Mouse (Mus musculus): ENCODE measurements at regions not wholly inside any gene's neighbourhood (a gene's known extent, or its start where the extent isn't known, plus 50 kb on each side); places are given as distances from the start of the nearest gene placed in this dataset.

DNA sequence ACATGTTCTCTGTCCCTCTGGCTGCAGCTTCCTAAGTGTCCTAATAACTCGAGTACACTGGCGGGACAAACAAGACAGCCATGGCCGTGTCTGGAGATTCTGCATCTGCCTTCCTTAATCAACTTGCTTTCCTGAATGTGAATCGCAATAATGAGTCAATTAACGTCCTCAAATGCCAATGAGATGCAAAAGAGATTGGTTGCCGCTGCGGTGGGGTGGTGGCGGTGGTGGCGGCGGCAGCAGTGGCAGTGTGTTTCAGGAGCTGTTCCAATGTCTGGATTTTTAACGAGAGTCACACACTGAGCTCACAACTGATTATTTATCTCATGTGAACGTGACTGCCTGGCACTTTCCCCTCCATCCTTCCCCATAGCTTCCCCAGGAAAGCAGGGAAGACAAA lies 197.6 kb upstream of the Gk2 start:
- no peak overlapping the region for H3K9ac ChIP-seq
- H3K27me3 ChIP-seq, result no peaks in the 10 kb centered on the region
- no peak for ATAC-seq (ENCODE audit: low read depth)
- no peaks in the 10 kb centered on the region for H3K36me3 ChIP-seq
- WGBS, result 43% methylated on average over 12 of the region's 12 CpGs
- no peaks in the 10 kb centered on the region for H3K4me1 ChIP-seq (replicated peaks)
- H3K27ac ChIP-seq (replicated peaks), result no peak overlapping the region
- no peaks in the 10 kb centered on the region for H3K9me3 ChIP-seq
- no peak overlapping the region for H3K4me3 ChIP-seq
- H3K4me2 ChIP-seq, result peak overlapping the region; percentile 36

DNA sequence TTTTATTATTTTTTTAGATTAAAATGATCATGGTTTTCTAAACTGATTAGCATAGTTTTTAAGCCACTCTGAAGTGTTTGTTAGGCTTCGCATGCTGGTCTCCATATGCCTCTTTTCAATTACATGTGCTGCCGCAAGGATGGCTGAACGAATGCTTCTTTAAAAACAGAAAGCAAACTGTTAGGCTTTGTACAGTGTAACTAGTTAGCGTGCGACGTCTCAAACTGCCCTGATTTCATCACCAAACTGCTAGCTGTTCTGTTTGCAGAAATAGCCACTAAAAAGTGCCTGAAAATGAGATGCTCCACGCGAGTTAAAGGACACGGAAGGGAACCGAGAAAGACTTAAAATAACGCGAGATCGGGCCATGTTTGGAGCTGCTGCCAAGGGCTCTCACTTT lies 185.4 kb upstream of the Gk2 start:
- ATAC-seq (ENCODE audit: low read depth), result no peak
- H3K4me1 ChIP-seq (replicated peaks), result no peaks in the 10 kb centered on the region
- 89% methylated on average over 13 of the region's 13 CpGs for WGBS
- H3K4me3 ChIP-seq, result no peak overlapping the region
- no peaks in the 10 kb centered on the region for H3K27me3 ChIP-seq
- no peak overlapping the region for H3K9ac ChIP-seq
- H3K36me3 ChIP-seq, result no peaks in the 10 kb centered on the region
- no peaks in the 10 kb centered on the region for H3K9me3 ChIP-seq
- no peak overlapping the region for H3K4me2 ChIP-seq
- no peak overlapping the region for H3K27ac ChIP-seq (replicated peaks)

- H3K4me1 ChIP-seq (replicated peaks), result no peaks in the 10 kb centered on the region
- ATAC-seq (ENCODE audit: low read depth), result no peak
- H3K36me3 ChIP-seq, result no peaks in the 10 kb centered on the region
- H3K4me2 ChIP-seq, result no peak overlapping the region
- no peaks in the 10 kb centered on the region for H3K9me3 ChIP-seq
- no peaks in the 10 kb centered on the region for H3K27me3 ChIP-seq
- H3K27ac ChIP-seq (replicated peaks), result no peak overlapping the region
- H3K9ac ChIP-seq, result no peak overlapping the region
- H3K4me3 ChIP-seq, result no peak overlapping the region
- 95% methylated on average over 12 of the region's 12 CpGs for WGBS
Observed at GRCm38 (mm10) chr5:97641646-97642045, 184.8 kb upstream of the Gk2 start.

DNA sequence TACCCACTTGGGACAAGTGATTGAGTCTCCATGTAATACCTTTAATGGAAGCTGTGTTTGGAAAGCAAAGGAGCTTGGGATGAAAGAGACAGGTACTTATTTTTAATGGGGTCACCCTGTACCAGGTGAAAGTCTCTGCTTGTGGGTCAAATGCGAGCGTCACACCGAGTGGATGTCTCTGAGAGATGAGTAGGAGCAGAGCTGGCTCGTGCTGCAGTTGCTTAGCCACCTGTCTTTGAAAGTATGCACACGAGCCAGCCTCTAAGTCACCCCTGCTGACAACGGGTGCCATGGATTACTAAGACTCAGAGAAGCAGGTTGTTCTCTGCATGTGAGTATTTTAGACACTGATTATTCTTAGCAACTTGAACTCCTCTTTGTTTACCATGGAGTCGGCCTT lies 179.5 kb upstream of the Gk2 start:
- Histone ChIP-seq H3K36me3 (no peaks in the 10 kb centered on the region), H3K4me1 (replicated peaks) (no peaks in the 10 kb centered on the region), H3K4me3 (no peak overlapping the region), H3K9ac (no peak overlapping the region), H3K27me3 (no peaks in the 10 kb centered on the region), H3K9me3 (no peaks in the 10 kb centered on the region), H3K4me2 (no peak overlapping the region), H3K27ac (replicated peaks) (no peak overlapping the region)
- no peak for ATAC-seq (ENCODE audit: low read depth)
- WGBS, result 80% methylated on average over 7 of the region's 7 CpGs

GRCm38 (mm10) chr5:97633766-97634165 lies 176.9 kb upstream of the Gk2 start:
- 76% methylated on average over 6 of the region's 6 CpGs for WGBS
- no peak overlapping the region for H3K4me2 ChIP-seq
- H3K4me3 ChIP-seq, result no peak overlapping the region
- H3K9me3 ChIP-seq, result no peaks in the 10 kb centered on the region
- H3K27ac ChIP-seq (replicated peaks), result no peak overlapping the region
- no peak overlapping the region for H3K9ac ChIP-seq
- no peaks in the 10 kb centered on the region for H3K27me3 ChIP-seq
- no peak for ATAC-seq (ENCODE audit: low read depth)
- H3K36me3 ChIP-seq, result no peaks in the 10 kb centered on the region
- 0 out of 2 replicates have a peak, but pooled peaks cover 3% of the 10 kb centered on the region for H3K4me1 ChIP-seq (replicated peaks)

GRCm38 (mm10) chr5:97632791-97633190 lies 176.0 kb upstream of the Gk2 start:
- Histone ChIP-seq H3K9me3 (no peaks in the 10 kb centered on the region), H3K27ac (replicated peaks) (no peak overlapping the region), H3K9ac (no peak overlapping the region), H3K4me3 (no peak overlapping the region), H3K27me3 (no peaks in the 10 kb centered on the region), H3K4me2 (no peak overlapping the region), H3K4me1 (replicated peaks) (0 out of 2 replicates have a peak, but pooled peaks cover 5% of the 10 kb centered on the region), H3K36me3 (no peaks in the 10 kb centered on the region)
- no peak for ATAC-seq (ENCODE audit: low read depth)
- 89% methylated on average over 7 of the region's 7 CpGs for WGBS

DNA sequence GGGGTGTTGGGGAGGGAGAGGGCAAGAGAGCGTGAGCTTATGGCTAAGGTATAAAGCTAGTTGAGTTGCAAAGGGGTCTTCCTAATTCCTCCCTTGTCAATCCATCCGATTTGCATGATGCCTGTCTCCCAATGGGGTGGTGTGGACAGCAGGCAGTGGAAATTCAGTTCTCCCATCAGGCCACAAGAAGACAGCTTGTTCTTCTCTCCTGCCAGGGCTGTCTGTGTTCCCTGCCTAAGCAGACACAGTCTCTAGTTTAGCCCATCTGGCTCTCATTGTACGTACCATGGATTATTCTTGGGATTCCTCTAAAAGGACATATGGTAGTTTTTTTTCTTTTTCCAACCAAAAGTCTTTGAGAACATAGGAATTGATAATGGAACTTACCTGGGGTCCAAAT lies 168.4 kb upstream of the Gk2 start:
- Histone ChIP-seq H3K27me3 (no peaks in the 10 kb centered on the region), H3K4me3 (no peak overlapping the region), H3K27ac (replicated peaks) (no peak overlapping the region), H3K36me3 (no peaks in the 10 kb centered on the region), H3K9ac (no peak overlapping the region), H3K9me3 (no peaks in the 10 kb centered on the region), H3K4me2 (no peak overlapping the region), H3K4me1 (replicated peaks) (0 out of 2 replicates have a peak, but pooled peaks cover 5% of the 10 kb centered on the region)
- WGBS, result 91% methylated on average over 3 of the region's 3 CpGs
- ATAC-seq (ENCODE audit: low read depth), result no peak

DNA sequence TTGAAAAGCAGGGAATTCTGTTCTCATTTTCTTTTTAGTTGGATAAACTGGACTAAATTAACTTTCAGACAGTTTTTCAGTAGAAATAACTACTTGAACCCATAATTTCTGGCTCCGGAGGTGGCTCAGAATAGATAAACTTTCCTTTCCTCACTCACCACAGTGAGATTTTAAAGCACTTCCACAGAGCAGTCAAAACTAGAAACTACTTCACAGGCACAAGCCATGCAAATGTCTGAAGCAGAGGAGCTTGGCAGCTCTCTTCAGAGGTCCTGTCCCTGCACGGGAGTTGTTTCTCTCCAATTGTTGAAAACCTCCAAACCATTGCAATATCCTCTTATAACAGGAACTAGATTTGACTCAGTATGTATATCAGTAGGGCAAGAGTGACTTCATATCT lies 163.1 kb upstream of the Gk2 start:
- H3K9ac ChIP-seq, result no peak overlapping the region
- no peak overlapping the region for H3K4me2 ChIP-seq
- WGBS, result 94% methylated on average over 2 of the region's 2 CpGs
- H3K27me3 ChIP-seq, result no peaks in the 10 kb centered on the region
- no peak overlapping the region for H3K4me3 ChIP-seq
- no peak for ATAC-seq (ENCODE audit: low read depth)
- no peak overlapping the region for H3K27ac ChIP-seq (replicated peaks)
- H3K36me3 ChIP-seq, result no peaks in the 10 kb centered on the region
- no peaks in the 10 kb centered on the region for H3K9me3 ChIP-seq
- H3K4me1 ChIP-seq (replicated peaks), result no peaks in the 10 kb centered on the region

GRCm38 (mm10) chr5:97618411-97618810 lies 161.6 kb upstream of the Gk2 start:
- Histone ChIP-seq H3K27ac (replicated peaks) (no peak overlapping the region), H3K4me3 (no peak overlapping the region), H3K4me2 (no peak overlapping the region), H3K36me3 (no peaks in the 10 kb centered on the region), H3K9ac (no peak overlapping the region), H3K9me3 (no peaks in the 10 kb centered on the region), H3K27me3 (no peaks in the 10 kb centered on the region), H3K4me1 (replicated peaks) (no peaks in the 10 kb centered on the region)
- 93% methylated on average over 4 of the region's 4 CpGs for WGBS
- no peak for ATAC-seq (ENCODE audit: low read depth)

DNA sequence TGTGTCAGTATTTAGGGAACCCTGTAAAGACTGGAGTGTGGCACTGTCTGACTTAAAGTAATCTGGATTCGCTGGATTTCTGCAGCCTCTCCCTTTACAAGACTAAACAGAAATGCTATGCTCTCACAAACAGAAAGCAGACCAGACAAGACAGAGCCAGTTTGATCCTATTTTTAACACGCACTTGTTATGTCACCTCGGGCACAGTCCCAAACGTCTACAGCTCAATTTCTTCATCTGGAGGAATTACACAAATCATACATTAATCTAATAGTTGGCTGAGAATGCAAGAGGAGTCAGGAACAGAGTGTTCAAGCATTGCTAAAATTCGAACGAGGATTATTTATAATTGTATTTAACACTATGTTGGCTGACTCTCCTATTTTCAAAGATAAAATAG lies 145.4 kb upstream of the Gk2 start:
- Histone ChIP-seq H3K9ac (no peak overlapping the region), H3K4me3 (no peak overlapping the region), H3K27me3 (no peaks in the 10 kb centered on the region), H3K36me3 (no peaks in the 10 kb centered on the region), H3K27ac (replicated peaks) (no peak overlapping the region), H3K4me2 (no peak overlapping the region), H3K9me3 (no peaks in the 10 kb centered on the region), H3K4me1 (replicated peaks) (no peaks in the 10 kb centered on the region)
- ATAC-seq (ENCODE audit: low read depth), result no peak
- 87% methylated on average over 6 of the region's 6 CpGs for WGBS

DNA sequence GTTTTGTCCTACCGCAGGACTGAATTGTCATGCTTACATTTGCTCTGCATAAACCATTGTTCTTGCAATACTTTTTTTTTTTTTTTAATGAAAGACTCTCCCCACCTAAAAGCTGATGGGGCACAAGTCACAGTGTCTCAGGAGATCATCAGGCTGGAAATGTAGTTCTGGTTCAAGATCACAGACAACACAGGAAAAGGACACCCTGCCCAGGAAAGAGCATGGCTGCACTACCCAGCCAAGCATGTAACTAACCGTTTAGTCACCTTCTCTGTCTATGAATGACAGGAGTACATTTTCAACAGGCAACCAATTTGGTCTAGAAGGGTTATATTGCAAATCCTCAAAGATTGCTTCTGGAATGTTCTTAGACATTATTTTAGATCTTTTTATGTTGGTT lies 144.6 kb upstream of the Gk2 start:
- no peaks in the 10 kb centered on the region for H3K9me3 ChIP-seq
- H3K27me3 ChIP-seq, result no peaks in the 10 kb centered on the region
- no peak overlapping the region for H3K4me2 ChIP-seq
- no peak overlapping the region for H3K4me3 ChIP-seq
- no peak overlapping the region for H3K27ac ChIP-seq (replicated peaks)
- H3K9ac ChIP-seq, result no peak overlapping the region
- no peaks in the 10 kb centered on the region for H3K36me3 ChIP-seq
- 78% methylated on average over 2 of the region's 2 CpGs for WGBS
- no peak for ATAC-seq (ENCODE audit: low read depth)
- no peaks in the 10 kb centered on the region for H3K4me1 ChIP-seq (replicated peaks)

DNA sequence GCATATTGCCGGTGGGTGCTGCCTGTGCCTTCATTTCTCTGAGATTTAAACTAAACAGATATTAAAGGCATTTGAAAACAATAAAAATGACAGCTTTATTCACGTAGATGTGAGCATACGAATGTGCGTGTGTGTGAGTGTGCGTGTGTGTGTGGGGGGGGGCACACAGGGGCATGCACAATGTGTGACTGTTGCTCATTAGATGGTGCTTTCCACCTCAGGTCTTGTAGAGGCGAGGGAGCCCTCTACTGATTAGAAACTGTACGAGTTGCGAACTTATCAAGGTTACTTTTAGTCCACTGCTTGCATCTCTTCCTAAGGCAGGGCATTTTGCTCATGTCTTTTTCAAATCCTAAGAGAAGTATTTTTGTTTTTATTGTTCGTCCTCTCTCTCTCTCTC lies 141.9 kb upstream of the Gk2 start:
- 77% methylated on average over 9 of the region's 9 CpGs for WGBS

DNA sequence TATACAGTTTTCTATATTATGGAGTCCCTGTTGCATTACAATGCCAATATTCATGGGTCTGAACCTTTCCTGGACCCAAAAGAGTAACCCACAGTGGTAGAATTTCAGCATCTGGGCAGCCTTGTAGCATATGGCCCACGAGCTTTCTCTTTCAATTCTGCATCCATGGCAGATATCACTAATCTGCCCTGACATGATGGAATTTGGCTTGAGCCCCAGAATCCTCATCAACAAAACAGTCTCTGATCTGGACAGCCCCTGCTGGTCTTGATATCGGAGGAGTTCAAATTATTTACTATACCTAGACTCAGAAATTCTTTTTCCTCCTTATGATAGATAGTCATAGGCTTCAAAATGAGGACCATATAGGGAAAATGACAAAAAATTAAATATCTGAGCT lies 139.1 kb upstream of the Gk2 start:
- 74% methylated on average over 2 of the region's 2 CpGs for WGBS
- no peaks in the 10 kb centered on the region for H3K4me1 ChIP-seq (replicated peaks)
- ATAC-seq (ENCODE audit: low read depth), result no peak
- no peak overlapping the region for H3K27ac ChIP-seq (replicated peaks)
- no peak overlapping the region for H3K4me3 ChIP-seq
- H3K36me3 ChIP-seq, result no peaks in the 10 kb centered on the region
- no peaks in the 10 kb centered on the region for H3K27me3 ChIP-seq
- no peak overlapping the region for H3K9ac ChIP-seq
- H3K4me2 ChIP-seq, result no peak overlapping the region
- no peaks in the 10 kb centered on the region for H3K9me3 ChIP-seq

More for the DNA sequence above, 141.9 kb upstream of the Gk2 start:
- Histone ChIP-seq H3K9ac (no peak overlapping the region), H3K27me3 (no peaks in the 10 kb centered on the region), H3K36me3 (no peaks in the 10 kb centered on the region), H3K4me2 (no peak overlapping the region), H3K9me3 (no peaks in the 10 kb centered on the region), H3K4me1 (replicated peaks) (no peaks in the 10 kb centered on the region), H3K27ac (replicated peaks) (no peak overlapping the region), H3K4me3 (no peak overlapping the region)
- no peak for ATAC-seq (ENCODE audit: low read depth)

Measured in neural tube, embryonic 13.5 days (tissue).